Mouse (Mus musculus): ENCODE measurements at regions not wholly inside any gene's neighbourhood (a gene's known extent, or its start where the extent isn't known, plus 50 kb on each side); places are given as distances from the start of the nearest gene placed in this dataset.
A peak's percentile ranks its signal among the peaks of the same experiment; 100 is the strongest.

GRCm38 (mm10) chr13:111170269-111171165, 84.3 kb upstream of the Actbl2 start:
- 84% methylated on average over 5 of the region's 5 CpGs for whole genome bisulfite sequencing

GRCm38 (mm10) chr13:111179186-111179585, 75.6 kb upstream of the Actbl2 start:
- Histone ChIP-seq H3K4me1 (no peaks in the 10 kb centered on the region), H3K27ac (no peak overlapping the region), H3K9me3 (no peaks in the 10 kb centered on the region), H3K4me3 (no peak overlapping the region), H3K27me3 (ENCODE audit: poor library complexity, severe bottlenecking) (no peaks in the 10 kb centered on the region), H3K36me3 (replicated peaks) (no peaks in the 10 kb centered on the region)
- DNase-seq (ENCODE audit: extremely low spot score, low spot score): no peak
- 86% methylated on average over 6 of the region's 6 CpGs for WGBS

More at GRCm38 (mm10) chr13:111170269-111171165, 84.3 kb upstream of the Actbl2 start:
- 0 out of 2 replicates have a peak overlapping the region, but pooled peaks have one; percentile 8 for H3K27ac ChIP-seq
- DNase-seq (ENCODE audit: extremely low spot score, low spot score): no peak
- H3K27me3 ChIP-seq (ENCODE audit: poor library complexity, severe bottlenecking): no peaks in the 10 kb centered on the region
- peaks cover 6% of the 10 kb centered on the region; the same call in 1 of the 2 replicates for H3K4me1 ChIP-seq
- H3K9me3 ChIP-seq: no peaks in the 10 kb centered on the region
- no peak overlapping the region for H3K4me3 ChIP-seq
- H3K36me3 ChIP-seq (replicated peaks): no peaks in the 10 kb centered on the region

GRCm38 (mm10) chr13:111183293-111183692, 71.5 kb upstream of the Actbl2 start:
- Histone ChIP-seq H3K4me1 (no peaks in the 10 kb centered on the region), H3K27ac (no peak overlapping the region), H3K36me3 (replicated peaks) (no peaks in the 10 kb centered on the region), H3K4me3 (no peak overlapping the region), H3K9me3 (no peaks in the 10 kb centered on the region), H3K27me3 (ENCODE audit: poor library complexity, severe bottlenecking) (no peaks in the 10 kb centered on the region)
- WGBS: 93% methylated on average over 2 of the region's 2 CpGs
- no peak for DNase-seq (ENCODE audit: extremely low spot score, low spot score)

- no peaks in the 10 kb centered on the region for H3K27me3 ChIP-seq (ENCODE audit: poor library complexity, severe bottlenecking)
- H3K9me3 ChIP-seq: no peaks in the 10 kb centered on the region
- H3K4me1 ChIP-seq: no peaks in the 10 kb centered on the region
- H3K36me3 ChIP-seq (replicated peaks): no peaks in the 10 kb centered on the region
- no peak for DNase-seq (ENCODE audit: extremely low spot score, low spot score)
- H3K27ac ChIP-seq: no peak overlapping the region
- 80% methylated on average over 4 of the region's 4 CpGs for WGBS
- H3K4me3 ChIP-seq: no peak overlapping the region
Measured at GRCm38 (mm10) chr13:111185799-111186198, 69.0 kb upstream of the Actbl2 start.

- 91% methylated on average over 2 of the region's 2 CpGs for WGBS
- Histone ChIP-seq H3K27me3 (ENCODE audit: poor library complexity, severe bottlenecking) (no peaks in the 10 kb centered on the region), H3K36me3 (replicated peaks) (no peaks in the 10 kb centered on the region), H3K4me3 (no peak overlapping the region), H3K27ac (no peak overlapping the region), H3K4me1 (no peaks in the 10 kb centered on the region), H3K9me3 (no peaks in the 10 kb centered on the region)
- DNase-seq (ENCODE audit: extremely low spot score, low spot score): no peak
Measured at GRCm38 (mm10) chr13:111186833-111187232, 68.0 kb upstream of the Actbl2 start.

GRCm38 (mm10) chr13:111193919-111194318, 60.9 kb upstream of the Actbl2 start:
- H3K27me3 ChIP-seq (ENCODE audit: poor library complexity, severe bottlenecking): no peaks in the 10 kb centered on the region
- no peaks in the 10 kb centered on the region for H3K36me3 ChIP-seq (replicated peaks)
- 81% methylated on average over 2 of the region's 2 CpGs for WGBS
- H3K27ac ChIP-seq: no peak overlapping the region
- no peak overlapping the region for H3K4me3 ChIP-seq
- no peak for DNase-seq (ENCODE audit: extremely low spot score, low spot score)
- no peaks in the 10 kb centered on the region for H3K4me1 ChIP-seq
- no peaks in the 10 kb centered on the region for H3K9me3 ChIP-seq

- H3K27ac ChIP-seq: no peak overlapping the region
- DNase-seq (ENCODE audit: extremely low spot score, low spot score): no peak
- H3K9me3 ChIP-seq: no peaks in the 10 kb centered on the region
- H3K4me1 ChIP-seq: no peaks in the 10 kb centered on the region
- no peaks in the 10 kb centered on the region for H3K36me3 ChIP-seq (replicated peaks)
- no peaks in the 10 kb centered on the region for H3K27me3 ChIP-seq (ENCODE audit: poor library complexity, severe bottlenecking)
- no peak overlapping the region for H3K4me3 ChIP-seq
- WGBS: 84% methylated on average over 7 of the region's 7 CpGs
Measured at GRCm38 (mm10) chr13:111194337-111194736, 60.5 kb upstream of the Actbl2 start.

- Histone ChIP-seq H3K27me3 (ENCODE audit: poor library complexity, severe bottlenecking) (no peaks in the 10 kb centered on the region), H3K4me3 (no peak overlapping the region), H3K4me1 (no peaks in the 10 kb centered on the region), H3K27ac (no peak overlapping the region), H3K36me3 (replicated peaks) (no peaks in the 10 kb centered on the region), H3K9me3 (no peaks in the 10 kb centered on the region)
- DNase-seq (ENCODE audit: extremely low spot score, low spot score): no peak
- WGBS: 88% methylated on average over 3 of the region's 3 CpGs
Measured at GRCm38 (mm10) chr13:111201532-111201931, 53.3 kb upstream of the Actbl2 start.

- H3K9me3 ChIP-seq: no peaks in the 10 kb centered on the region
- DNase-seq (ENCODE audit: extremely low spot score, low spot score): no peak
- H3K4me3 ChIP-seq: no peak overlapping the region
- no peaks in the 10 kb centered on the region for H3K36me3 ChIP-seq (replicated peaks)
- 89% methylated on average over 11 of the region's 11 CpGs for WGBS
- no peaks in the 10 kb centered on the region for H3K27me3 ChIP-seq (ENCODE audit: poor library complexity, severe bottlenecking)
- H3K27ac ChIP-seq: no peak overlapping the region
- no peaks in the 10 kb centered on the region for H3K4me1 ChIP-seq
Measured at GRCm38 (mm10) chr13:111204580-111205285, 50.1 kb upstream of the Actbl2 start.

All from forebrain, embryonic 10.5 days (tissue).